Mouse (Mus musculus) limb, embryonic 11.5 days (tissue): ENCODE results near the gene Ints3. TPM values are rescaled to one million over a fixed set of nuclear protein-coding genes. Genes with fewer than 3 reads are reported as not detected.
A peak's percentile ranks its signal among the peaks of the same experiment; 100 is the strongest.

Experiments used
- ATAC-seq: fragments of 200-750 bp; cut with Nextera tagmentation; 2 replicates; pipeline ENCODE4 v1.8.0; 2017; ENCODE audit warnings: low read depth; ENCODE audit not compliant: insufficient number of reproducible peaks, low FRiP score, low TSS enrichment
- DNase-seq: peaks from one replicate; pipeline ENCODE4 v3.0.0-alpha.2; 2015; ENCODE audit warnings: low spot score
- H3K27ac ChIP-seq: fragments of 300-500 bp; sonication (generic); replicated peaks from 2 replicates; pipeline ENCODE4 v1.5.1; 2014; ENCODE audit warnings: low read depth, mild to moderate bottlenecking, low read length
- H3K27me3 ChIP-seq: fragments of 300-500 bp; sonication (generic); 2 replicates; pipeline ENCODE4 v1.6.1; 2014; ENCODE audit warnings: mild to moderate bottlenecking, low read length, mixed read lengths; ENCODE audit not compliant: control insufficient read depth, insufficient read depth
- H3K36me3 ChIP-seq: fragments of 300-500 bp; sonication (generic); 2 replicates; pipeline ENCODE4 v1.6.1; 2014; ENCODE audit warnings: mild to moderate bottlenecking, low read length, moderate library complexity, mixed read lengths; ENCODE audit not compliant: control insufficient read depth, insufficient read depth
- H3K4me1 ChIP-seq: fragments of 300-500 bp; sonication (generic); 2 replicates; pipeline ENCODE4 v1.6.1; 2014; ENCODE audit warnings: low read length, mixed read lengths; ENCODE audit not compliant: control insufficient read depth, insufficient read depth
- H3K4me2 ChIP-seq: fragments of 300-500 bp; sonication (generic); 2 replicates; pipeline ENCODE4 v1.6.1; 2014; ENCODE audit warnings: low read depth, mild to moderate bottlenecking, moderate library complexity; ENCODE audit not compliant: severe bottlenecking
- H3K4me3 ChIP-seq: fragments of 300-500 bp; sonication (generic); 2 replicates; pipeline ENCODE4 v1.5.1; 2014; ENCODE audit warnings: low read depth, low read length
- H3K9ac ChIP-seq: fragments of 300-500 bp; sonication (generic); 2 replicates; pipeline ENCODE4 v1.6.1; 2014; ENCODE audit warnings: mild to moderate bottlenecking, low read length
- H3K9me3 ChIP-seq: fragments of 300-500 bp; sonication (generic); 2 replicates; pipeline ENCODE4 v1.6.1; 2016; ENCODE audit warnings: low read length; ENCODE audit not compliant: control insufficient read depth
- WGBS: fragments of 180-500 bp; shearing (Covaris S2); extraction: QIAGEN DNeasy Blood & Tissue Kit; methylation state at CpG from one replicate; pipeline ENCODE4 v1.1.7; 2014; 5-methylcytosine and 5-hydroxymethylcytosine counted together
- polyA plus RNA-seq: library from polyadenylated mRNA; unstranded; fragments of >200 nt; fragmentation: Nextera tagmentation; extraction: Ambion mirVana; gene quantifications from 2 replicates; pipeline ENCODE4 v1.2.1, GENCODE M21; 2014

Gene Ints3
- polyA plus RNA-seq, 1 experiment from 2014 or later: 47.2 TPM

DNA sequence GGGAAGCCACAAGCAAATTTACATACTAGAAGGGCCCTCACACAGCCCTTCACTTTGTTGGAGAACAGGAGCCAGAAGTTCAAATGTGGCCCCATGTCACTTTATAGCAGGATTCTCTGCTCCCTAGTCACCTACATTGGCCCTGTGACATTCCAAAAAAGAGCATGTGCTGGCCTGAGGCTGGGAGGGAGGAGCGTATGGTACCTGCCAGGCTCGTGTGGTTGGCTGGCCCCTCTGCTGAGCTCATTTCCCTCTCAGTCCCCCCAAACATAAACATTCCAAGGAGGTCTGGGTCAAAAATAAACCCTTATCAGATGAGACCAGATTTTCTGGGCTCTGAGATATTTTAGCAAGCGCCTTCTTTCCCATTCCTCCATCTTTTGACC is 20.4 kb downstream of the Ints3 start:
- WGBS: 64% methylated on average over 3 of the region's 3 CpGs
- Histone ChIP-seq H3K27ac (no peak overlapping the region), H3K9ac (no peak overlapping the region), H3K9me3 (no peaks in the 10 kb centered on the region), H3K4me2 (no peak overlapping the region), H3K27me3 (no peaks in the 10 kb centered on the region), H3K4me1 (no peaks in the 10 kb centered on the region), H3K36me3 (peaks cover 13% of the 10 kb centered on the region), H3K4me3 (no peak overlapping the region)
- DNase-seq (no peak), ATAC-seq (no peak)

DNA sequence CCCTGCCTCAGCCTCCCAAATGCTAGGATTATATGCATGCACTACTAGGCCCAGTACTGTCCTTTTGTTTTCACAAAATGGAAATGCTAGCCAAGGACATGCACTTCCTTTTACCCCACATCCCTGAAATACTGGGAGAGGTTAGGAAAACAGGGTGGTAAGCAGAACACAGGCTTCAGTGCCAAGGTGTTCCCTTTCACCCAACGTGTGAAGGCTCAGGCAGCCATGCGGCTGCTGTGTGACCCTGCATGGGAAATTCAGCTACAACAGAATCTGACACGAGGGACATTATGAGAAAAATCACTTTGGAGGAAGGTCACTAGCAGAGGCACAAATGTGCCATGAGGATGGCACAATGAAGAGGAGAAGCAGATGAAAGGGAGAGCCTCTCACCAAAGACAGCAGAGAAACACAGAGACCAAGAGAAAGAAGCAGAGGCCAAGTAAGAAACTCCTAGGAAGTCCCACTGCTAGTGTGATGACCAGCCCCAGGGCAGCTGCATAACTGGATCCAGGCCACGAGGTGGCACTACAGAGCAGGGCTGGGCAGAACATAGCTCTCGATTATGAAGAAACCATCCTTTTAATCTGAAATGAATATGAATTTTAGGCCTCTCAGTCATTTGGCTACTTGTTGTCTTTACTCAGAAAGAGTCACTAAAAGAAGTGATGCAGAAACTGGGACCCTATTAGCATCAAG is 21.0 kb downstream of the Ints3 start:
- Histone ChIP-seq H3K27ac (no peak overlapping the region), H3K27me3 (no peaks in the 10 kb centered on the region), H3K4me3 (no peak overlapping the region), H3K9ac (no peak overlapping the region), H3K4me1 (no peaks in the 10 kb centered on the region), H3K9me3 (no peaks in the 10 kb centered on the region), H3K36me3 (peaks cover 14% of the 10 kb centered on the region), H3K4me2 (no peak overlapping the region)
- 51% methylated on average over 5 of the region's 5 CpGs for WGBS
- peak; percentile 81 for DNase-seq
- no peak for ATAC-seq

DNA sequence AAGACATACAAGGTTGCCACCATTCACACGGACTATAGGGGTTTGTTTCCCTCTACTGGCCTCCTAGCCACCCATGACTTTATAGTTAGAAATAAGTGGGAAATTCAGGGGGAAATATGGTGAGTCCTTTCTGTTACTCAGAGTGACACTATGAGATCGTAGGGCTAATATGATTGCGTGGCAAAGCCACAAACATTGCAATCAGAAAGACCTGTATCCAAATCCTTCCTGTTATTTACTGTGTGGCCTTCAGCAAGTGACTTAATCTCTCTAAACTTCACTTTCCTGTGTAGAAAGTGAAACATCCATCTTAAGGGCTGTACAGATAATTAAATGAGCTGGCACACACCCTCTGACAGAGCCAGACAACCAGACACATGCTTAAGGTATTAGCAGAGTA is 24.7 kb downstream of the Ints3 start:
- Histone ChIP-seq H3K4me1 (no peaks in the 10 kb centered on the region), H3K4me2 (no peak overlapping the region), H3K9ac (no peak overlapping the region), H3K4me3 (no peak overlapping the region), H3K36me3 (peaks cover 24% of the 10 kb centered on the region), H3K9me3 (no peaks in the 10 kb centered on the region), H3K27ac (no peak overlapping the region), H3K27me3 (no peaks in the 10 kb centered on the region)
- 94% methylated on average over 3 of the region's 3 CpGs for WGBS
- no peak for DNase-seq
- ATAC-seq: no peak

DNA sequence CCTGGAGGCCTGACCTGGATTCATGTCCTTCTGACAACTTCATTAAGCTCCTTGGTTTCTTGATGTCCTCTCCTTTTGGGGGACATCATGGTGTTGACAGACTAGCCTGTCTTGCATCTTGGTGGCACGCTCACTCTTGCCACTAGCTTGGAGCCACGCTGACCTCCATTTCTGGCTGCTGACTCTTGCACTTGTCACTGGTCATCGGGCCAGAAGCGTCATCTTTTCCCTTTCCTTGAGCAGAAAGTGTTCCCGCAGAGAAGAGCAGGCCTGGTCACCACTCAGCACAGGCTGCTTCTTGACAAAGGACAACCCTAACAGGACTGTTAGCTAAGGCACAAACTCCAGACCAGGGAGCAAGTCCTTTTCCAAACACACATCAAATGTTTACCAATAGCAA is 27.0 kb downstream of the Ints3 start:
- DNase-seq (no peak), ATAC-seq (no peak)
- WGBS: 94% methylated on average over 5 of the region's 5 CpGs
- H3K27ac ChIP-seq: no peak overlapping the region
- H3K9me3 ChIP-seq: no peaks in the 10 kb centered on the region
- H3K9ac ChIP-seq: no peak overlapping the region
- peaks cover 31% of the 10 kb centered on the region for H3K36me3 ChIP-seq
- H3K4me2 ChIP-seq: no peak overlapping the region
- H3K27me3 ChIP-seq: no peaks in the 10 kb centered on the region
- H3K4me1 ChIP-seq: no peaks in the 10 kb centered on the region
- no peak overlapping the region for H3K4me3 ChIP-seq

DNA sequence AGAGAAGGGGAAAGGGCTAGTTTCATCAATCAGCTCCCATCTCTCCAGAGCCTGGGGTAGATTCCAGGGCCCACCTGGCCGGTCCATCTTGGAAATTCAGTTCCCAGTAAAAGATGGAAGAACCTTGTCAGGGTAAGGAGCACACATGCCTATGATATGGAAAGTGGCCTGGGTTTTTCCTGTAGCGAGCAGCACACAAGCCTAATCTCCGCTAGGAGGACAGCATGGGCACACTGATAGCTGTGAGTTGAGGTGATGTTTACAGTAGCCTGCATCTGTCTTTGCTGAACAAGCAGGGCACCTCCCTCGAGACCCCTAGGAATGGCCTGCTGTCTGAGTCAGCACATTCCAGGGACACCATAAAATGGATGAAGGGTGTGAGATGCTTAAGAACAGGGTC is 28.8 kb downstream of the Ints3 start:
- no peak overlapping the region for H3K27ac ChIP-seq
- 77% methylated on average over 4 of the region's 4 CpGs for WGBS
- no peaks in the 10 kb centered on the region for H3K4me1 ChIP-seq
- DNase-seq: no peak
- H3K9ac ChIP-seq: no peak overlapping the region
- no peak overlapping the region for H3K4me2 ChIP-seq
- H3K36me3 ChIP-seq: peaks cover 36% of the 10 kb centered on the region
- no peaks in the 10 kb centered on the region for H3K27me3 ChIP-seq
- ATAC-seq: no peak
- no peaks in the 10 kb centered on the region for H3K9me3 ChIP-seq
- H3K4me3 ChIP-seq: no peak overlapping the region

DNA sequence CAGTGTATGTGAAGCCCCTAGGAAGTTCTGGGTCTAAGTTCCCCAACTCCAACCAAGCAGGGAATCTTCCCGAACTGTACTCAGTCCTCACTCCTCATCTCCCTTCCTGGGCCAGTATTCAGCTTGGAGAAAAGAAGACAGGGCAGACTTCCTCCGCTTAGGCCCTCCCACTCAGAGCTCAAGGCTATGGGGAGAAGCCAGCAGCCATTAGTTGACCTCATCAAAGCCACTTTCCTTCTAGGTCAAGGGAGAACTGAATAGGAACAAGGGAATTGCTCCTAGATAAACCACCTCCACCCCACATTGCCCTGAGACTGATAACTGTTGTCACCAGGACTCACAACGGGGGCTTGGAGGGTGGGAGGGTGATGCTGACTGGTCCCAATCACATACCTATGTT is 29.3 kb downstream of the Ints3 start:
- no peaks in the 10 kb centered on the region for H3K4me1 ChIP-seq
- H3K36me3 ChIP-seq: peaks cover 40% of the 10 kb centered on the region
- H3K9me3 ChIP-seq: no peaks in the 10 kb centered on the region
- H3K4me3 ChIP-seq: no peak overlapping the region
- no peak overlapping the region for H3K4me2 ChIP-seq
- no peak overlapping the region for H3K27ac ChIP-seq
- WGBS: 93% methylated on average over 3 of the region's 3 CpGs
- DNase-seq (no peak), ATAC-seq (no peak)
- no peak overlapping the region for H3K9ac ChIP-seq
- H3K27me3 ChIP-seq: no peaks in the 10 kb centered on the region

DNA sequence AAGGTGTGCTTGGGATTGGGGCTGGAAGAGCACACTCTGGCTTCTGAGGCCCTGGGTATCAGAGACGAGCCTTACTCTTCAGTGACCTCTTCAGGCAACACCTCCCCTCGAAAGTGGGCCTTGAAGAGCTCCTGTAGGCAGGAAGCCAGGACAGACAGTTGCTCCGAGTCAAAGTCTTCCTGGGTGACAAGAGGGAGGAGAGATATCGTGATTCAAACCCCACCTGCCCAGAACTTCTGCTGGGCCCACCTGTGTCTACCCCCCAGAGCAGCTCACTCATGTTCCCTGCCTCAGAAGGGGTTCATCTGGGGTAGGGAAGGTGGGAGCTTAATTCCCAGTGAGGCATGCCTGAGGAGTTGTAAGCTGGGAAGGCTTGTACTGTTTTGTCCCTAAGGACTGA is 32.4 kb downstream of the Ints3 start:
- WGBS: 81% methylated on average over 4 of the region's 4 CpGs
- Histone ChIP-seq H3K9ac (no peak overlapping the region), H3K27me3 (no peaks in the 10 kb centered on the region), H3K4me1 (no peaks in the 10 kb centered on the region), H3K27ac (no peak overlapping the region), H3K36me3 (peaks cover 39% of the 10 kb centered on the region), H3K4me2 (no peak overlapping the region), H3K4me3 (no peak overlapping the region), H3K9me3 (no peaks in the 10 kb centered on the region)
- ATAC-seq (no peak), DNase-seq (no peak)

DNA sequence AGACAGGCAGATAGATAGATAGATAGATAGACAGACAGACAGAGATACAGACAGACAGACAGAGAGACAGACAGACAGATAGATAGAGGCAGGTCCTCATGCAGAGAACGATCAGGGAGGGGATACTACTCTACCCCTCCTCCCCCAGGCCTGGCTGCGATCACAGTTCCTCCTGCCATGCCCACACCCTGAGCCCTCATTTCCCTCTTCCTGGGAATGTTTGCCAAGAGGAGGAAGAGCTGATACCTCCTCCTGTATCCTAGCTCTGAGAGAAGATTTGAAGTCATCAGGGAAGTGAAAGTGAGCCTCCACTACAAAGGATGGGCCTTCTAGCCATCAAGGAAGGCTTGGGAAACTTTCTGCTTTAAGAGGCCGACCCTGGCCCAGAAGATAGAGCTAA is 37.8 kb downstream of the Ints3 start:
- Histone ChIP-seq H3K27me3 (no peaks in the 10 kb centered on the region), H3K4me1 (peaks cover 5% of the 10 kb centered on the region), H3K4me2 (no peak overlapping the region), H3K36me3 (peaks cover 40% of the 10 kb centered on the region), H3K9ac (no peak overlapping the region), H3K4me3 (no peak overlapping the region), H3K27ac (no peak overlapping the region), H3K9me3 (no peaks in the 10 kb centered on the region)
- 87% methylated on average over 3 of the region's 3 CpGs for WGBS
- no peak for ATAC-seq
- DNase-seq: no peak

DNA sequence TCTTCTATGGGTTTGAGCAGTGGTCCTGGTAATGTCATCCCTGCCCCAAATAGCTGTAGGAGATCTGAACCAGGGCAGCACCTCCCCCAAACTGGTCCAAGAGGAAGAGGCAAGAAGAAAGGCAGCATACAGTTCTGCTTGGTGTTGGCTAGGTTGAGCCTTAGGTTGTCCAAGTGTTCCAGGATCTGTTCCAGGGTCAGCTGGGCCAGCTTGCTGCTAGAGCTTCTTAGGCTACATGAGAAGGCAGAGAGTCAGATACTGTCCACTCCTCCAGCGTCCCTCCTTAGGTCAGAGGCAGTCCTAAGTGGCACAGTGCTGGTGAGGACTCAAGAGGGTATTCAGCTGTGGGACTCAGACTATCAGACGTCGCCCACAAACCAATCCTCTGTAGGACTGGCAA is 40.8 kb downstream of the Ints3 start:
- H3K4me3 ChIP-seq: no peak overlapping the region
- no peak overlapping the region for H3K9ac ChIP-seq
- H3K9me3 ChIP-seq: no peaks in the 10 kb centered on the region
- peaks cover 28% of the 10 kb centered on the region for H3K36me3 ChIP-seq
- no peak overlapping the region for H3K4me2 ChIP-seq
- H3K4me1 ChIP-seq: peaks cover 23% of the 10 kb centered on the region
- no peaks in the 10 kb centered on the region for H3K27me3 ChIP-seq
- ATAC-seq (no peak), DNase-seq (no peak)
- 93% methylated on average over 3 of the region's 3 CpGs for WGBS
- no peak overlapping the region for H3K27ac ChIP-seq
